Mouse (Mus musculus) ES-E14 (cell line): ENCODE results near the gene Kcnip1. TPM values are rescaled to one million over a fixed set of nuclear protein-coding genes. Genes with fewer than 3 reads are reported as not detected.

Source experiments
- DNase-seq: peaks from one replicate; pipeline ENCODE4 v3.0.0-alpha.2; 2013; ENCODE audit warnings: low read depth, low spot score
- H3K27ac ChIP-seq: 2 replicates; pipeline ENCODE4 v1.5.1; 2012; ENCODE audit warnings: low read depth, mild to moderate bottlenecking, low read length, moderate library complexity, mixed read lengths; ENCODE audit not compliant: poor library complexity, insufficient read depth, severe bottlenecking
- H3K36me3 ChIP-seq: 2 replicates; pipeline ENCODE4 v1.6.1; 2012; ENCODE audit warnings: mild to moderate bottlenecking, low read length, moderate library complexity, mixed read lengths; ENCODE audit not compliant: control insufficient read depth, poor library complexity, insufficient read depth, severe bottlenecking
- H3K4me1 ChIP-seq, 2 experiments: fragments of 150-350 bp in 1 of 2; sonication (generic) in 1 of 2; 2 replicates each; pipeline ENCODE4 v1.6.1; 2012; ENCODE audit warnings: low read length in 2 of 2, mild to moderate bottlenecking in 1 of 2, mixed read lengths in 1 of 2; ENCODE audit not compliant: control insufficient read depth in 2 of 2, insufficient read depth in 2 of 2, poor library complexity in 1 of 2
- H3K4me3 ChIP-seq, 2 experiments: fragments of 150-350 bp in 1 of 2; sonication (generic) in 1 of 2; 2 replicates each; pipeline ENCODE4 v1.5.1; 2012; ENCODE audit warnings: low read length in 2 of 2, low read depth in 1 of 2, mild to moderate bottlenecking in 1 of 2, mixed read lengths in 1 of 2; ENCODE audit not compliant: insufficient read depth in 1 of 2, poor library complexity in 1 of 2, severe bottlenecking in 1 of 2
- H3K9ac ChIP-seq: 2 replicates; pipeline ENCODE4 v1.6.1; 2012; ENCODE audit warnings: low read depth, mild to moderate bottlenecking, low read length, mixed read lengths; ENCODE audit not compliant: poor library complexity, insufficient read depth, severe bottlenecking
- H3K9me3 ChIP-seq: fragments of 150-350 bp; sonication (generic); 2 replicates; pipeline ENCODE4 v1.6.1; 2012; ENCODE audit warnings: low read depth, mild to moderate bottlenecking, low read length; ENCODE audit not compliant: control insufficient read depth, insufficient read depth
- CHD2 ChIP-seq: IDR thresholded peaks from 2 replicates; pipeline ENCODE4 v1.6.1; 2014; ENCODE audit warnings: mild to moderate bottlenecking, low read depth, low read length, inconsistent platforms
- HCFC1 ChIP-seq: IDR thresholded peaks from 2 replicates; pipeline ENCODE4 v1.6.1; 2012; ENCODE audit warnings: low read length, inconsistent platforms, borderline replicate concordance; ENCODE audit not compliant: insufficient read depth
- MAFK ChIP-seq: IDR thresholded peaks from 2 replicates; pipeline ENCODE4 v1.6.1; 2014; ENCODE audit warnings: mild to moderate bottlenecking, low read depth, low read length, inconsistent platforms; ENCODE audit not compliant: insufficient read depth
- ZC3H11A ChIP-seq: IDR thresholded peaks from 2 replicates; pipeline ENCODE4 v1.6.1; 2012; ENCODE audit warnings: low read depth, mild to moderate bottlenecking, inconsistent platforms, low read length, borderline replicate concordance
- ZNF384 ChIP-seq: IDR thresholded peaks from 2 replicates; pipeline ENCODE4 v1.6.1; 2012; ENCODE audit warnings: low read depth, low read length, inconsistent platforms
- in situ Hi-C, 2 experiments: fragments of 600-800 bp; cut with MboI; formaldehyde crosslinking; loops; one replicate each; pipeline ENCODE4 v1.15.1; 2025; ENCODE audit warnings: low sequenced_read_pairs in 2 of 2, inconsistent platforms in 1 of 2; ENCODE audit not compliant: unreplicated experiment in 2 of 2
- total RNA-seq: library from RNA; depleted of rRNA; stranded (reverse); fragments of 300-350 nt; gene quantifications from 2 replicates; pipeline ENCODE4 v1.2.3, GENCODE M21; 2012

Kcnip1 gene
- total RNA-seq, 1 experiment: 0.22 TPM

GRCm38 (mm10) chr11:33951155-33951554 is 41.8 kb downstream of the Kcnip1 start:
- H3K4me1 ChIP-seq: peaks cover 0 to 2% of the 10 kb centered on the region in 2 experiments; a peak in 1 of 4 replicates
- no peak for DNase-seq
- H3K36me3 ChIP-seq: no peaks in the 10 kb centered on the region
- in situ Hi-C loops: no loop called here
- H3K9me3 ChIP-seq: no peaks in the 10 kb centered on the region
- no peak overlapping the region for H3K4me3 ChIP-seq
- H3K9ac ChIP-seq: no peak overlapping the region
- H3K27ac ChIP-seq: no peak overlapping the region
- TF ChIP-seq MAFK: no peak
- no peak for TF ChIP-seq HCFC1
- TF ChIP-seq ZC3H11A: no peak

- no peaks in the 10 kb centered on the region for H3K9me3 ChIP-seq
- TF ChIP-seq MAFK (no peak), ZC3H11A (no peak)
- no peaks in the 10 kb centered on the region for H3K4me1 ChIP-seq
- no peak overlapping the region for H3K9ac ChIP-seq
- no peak overlapping the region for H3K27ac ChIP-seq
- no peaks in the 10 kb centered on the region for H3K36me3 ChIP-seq
- DNase-seq: no peak
- H3K4me3 ChIP-seq: no peak overlapping the region
- in situ Hi-C loops: no loop called here
These were observed 46.5 kb downstream of the Kcnip1 start for GRCm38 (mm10) chr11:33946501-33946900.

DNA sequence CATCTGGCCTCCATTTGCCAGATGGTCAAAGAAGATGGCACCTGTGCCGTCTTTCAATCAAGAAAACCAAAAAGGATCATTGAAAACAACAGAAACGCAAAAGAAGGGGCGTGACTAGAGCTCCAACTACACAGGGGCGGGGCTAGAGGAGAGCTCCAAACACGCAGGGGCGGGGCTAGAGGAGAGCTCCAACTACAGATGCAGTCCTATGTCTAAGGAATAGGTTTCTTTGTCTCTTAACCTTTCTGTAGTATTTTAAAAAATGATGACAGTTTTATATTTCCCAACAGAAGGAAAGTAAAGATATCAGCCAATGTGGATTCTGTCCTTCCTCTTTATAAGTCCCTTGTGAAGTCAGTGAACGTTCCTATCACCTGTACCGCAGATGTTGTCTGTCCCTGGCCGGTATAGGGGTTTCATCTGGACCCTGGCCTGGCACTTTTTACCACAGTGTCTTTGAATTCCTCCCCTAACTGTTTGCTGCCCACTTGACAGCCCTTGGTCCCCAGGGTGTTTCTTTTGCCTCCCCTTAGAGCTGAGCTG is 48.1 kb downstream of the Kcnip1 start:
- Histone ChIP-seq H3K9ac (no peak overlapping the region), H3K27ac (no peak overlapping the region), H3K36me3 (no peaks in the 10 kb centered on the region), H3K9me3 (no peaks in the 10 kb centered on the region), H3K4me3 (no peak overlapping the region), H3K4me1 (no peaks in the 10 kb centered on the region)
- TF ChIP-seq HCFC1: no peak
- TF ChIP-seq CHD2: no peak
- TF ChIP-seq ZNF384: no peak
- no peak for TF ChIP-seq ZC3H11A
- no peak for TF ChIP-seq MAFK
- DNase-seq: no peak
- in situ Hi-C loops: no loop called here

DNA sequence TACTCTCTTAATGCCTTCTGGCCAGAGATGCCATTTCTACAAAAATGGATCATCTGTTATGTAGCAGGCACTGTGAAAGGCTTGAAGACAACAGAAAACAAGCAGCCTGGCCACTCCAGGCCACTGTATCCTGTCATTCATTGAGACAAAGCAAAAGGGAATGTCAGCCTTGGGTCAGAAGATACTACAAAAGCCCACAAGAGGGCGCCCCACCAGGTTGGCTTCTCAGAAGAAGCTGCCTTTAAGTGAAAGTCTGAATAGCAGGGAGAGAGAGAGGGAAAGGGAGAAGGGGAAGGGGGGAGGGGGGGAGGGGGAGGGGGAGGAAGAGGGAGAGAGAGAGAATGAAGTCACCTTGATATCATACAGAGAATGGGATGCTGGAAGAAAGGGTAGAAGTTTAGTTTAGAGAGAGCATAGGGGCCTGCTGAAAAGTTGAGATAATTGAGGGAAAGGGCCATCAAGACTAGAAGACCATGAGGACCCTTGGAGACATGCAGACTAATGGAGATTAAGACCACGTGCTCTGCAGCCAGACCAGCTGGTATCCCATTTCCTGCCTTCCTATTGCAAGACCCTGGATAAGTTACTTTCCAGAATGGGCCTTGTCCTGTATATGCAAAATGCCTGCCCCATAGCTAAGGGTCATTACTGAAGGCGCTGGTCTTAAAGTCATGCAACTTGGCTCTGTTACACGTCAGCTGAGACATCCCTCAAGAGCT is 48.7 kb downstream of the Kcnip1 start:
- TF ChIP-seq MAFK: no peak
- TF ChIP-seq CHD2: no peak
- no peak for TF ChIP-seq ZNF384
- no peak for TF ChIP-seq HCFC1
- TF ChIP-seq ZC3H11A: no peak
- peak; percentile 62 for DNase-seq
- in situ Hi-C loops: no loop called here
- no peak overlapping the region for H3K9ac ChIP-seq
- H3K9me3 ChIP-seq: no peaks in the 10 kb centered on the region
- H3K27ac ChIP-seq: no peak overlapping the region
- H3K4me3 ChIP-seq: no peak overlapping the region
- H3K36me3 ChIP-seq: no peaks in the 10 kb centered on the region
- H3K4me1 ChIP-seq: no peaks in the 10 kb centered on the region

DNA sequence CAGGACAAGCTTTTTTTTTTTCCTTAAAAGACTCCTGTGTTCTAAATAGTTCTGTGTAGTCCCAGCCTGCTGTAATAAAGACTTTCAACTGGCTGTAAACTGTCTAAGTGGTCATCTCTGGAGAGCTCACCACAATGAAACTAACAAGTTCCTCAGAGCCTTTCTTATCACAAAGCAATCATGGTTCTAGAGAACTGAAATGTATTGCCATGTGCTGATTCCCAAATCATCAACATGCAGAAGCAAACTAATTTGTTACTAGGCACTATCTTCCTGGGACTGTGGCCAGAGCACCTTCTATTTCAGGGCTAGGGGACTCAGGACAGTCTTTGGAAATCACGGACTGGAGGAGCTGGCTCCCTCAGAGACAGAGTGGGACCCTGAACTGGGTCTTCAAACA is 49.4 kb downstream of the Kcnip1 start:
- TF ChIP-seq CHD2 (no peak), ZC3H11A (no peak), HCFC1 (no peak), MAFK (no peak), ZNF384 (no peak)
- Histone ChIP-seq H3K4me1 (no peaks in the 10 kb centered on the region), H3K9ac (no peak overlapping the region), H3K9me3 (no peaks in the 10 kb centered on the region), H3K27ac (no peak overlapping the region), H3K36me3 (no peaks in the 10 kb centered on the region), H3K4me3 (no peak overlapping the region)
- in situ Hi-C loops: no loop called here
- no peak for DNase-seq
